Mouse (Mus musculus): ENCODE data around the gene Vwa5b1.

Vwa5b1 gene

DNA sequence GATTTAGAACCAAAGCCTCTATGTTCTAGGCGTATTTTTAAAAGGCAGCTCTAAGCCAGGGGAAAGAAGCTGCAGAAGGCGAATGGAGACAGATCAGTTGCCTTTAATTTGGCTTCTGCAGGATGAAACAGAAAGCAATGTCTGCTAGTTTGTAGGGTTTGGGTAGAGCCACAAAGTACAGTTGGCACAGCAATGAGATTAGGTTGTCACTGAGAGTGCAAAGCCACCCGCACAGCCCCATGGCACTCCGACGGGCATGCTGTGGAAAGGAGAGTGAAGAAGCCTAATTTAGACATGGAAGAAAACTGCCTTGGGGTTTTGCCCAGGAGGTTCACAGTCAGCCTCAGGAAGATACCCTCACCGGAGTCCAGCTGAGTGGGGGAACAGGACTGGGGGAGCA lies 105.7 kb downstream of the Vwa5b1 start:
- DNase-seq (ENCODE audit: low spot score), result no peak

DNA sequence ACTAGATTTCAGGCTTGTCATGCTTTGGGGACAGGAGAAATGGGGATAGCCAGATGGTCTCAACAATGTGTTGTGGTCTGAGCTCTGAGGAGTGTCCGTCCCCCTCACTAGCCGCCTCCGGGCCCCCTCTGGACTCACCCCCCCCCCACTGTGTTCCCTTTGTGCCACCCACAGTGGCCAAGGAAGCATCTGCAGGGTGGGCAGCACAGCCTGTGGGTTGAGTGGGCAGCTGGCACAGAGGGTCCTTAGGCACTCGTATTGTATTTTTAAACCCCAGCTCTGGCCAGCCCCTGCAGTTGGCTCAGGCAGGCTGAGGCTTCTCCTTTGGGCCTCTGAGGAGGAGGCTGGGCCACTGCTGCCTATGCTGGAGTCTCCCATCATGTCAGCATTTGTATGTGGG lies 110.0 kb downstream of the Vwa5b1 start:
- no peak for DNase-seq (ENCODE audit: low spot score)

DNA sequence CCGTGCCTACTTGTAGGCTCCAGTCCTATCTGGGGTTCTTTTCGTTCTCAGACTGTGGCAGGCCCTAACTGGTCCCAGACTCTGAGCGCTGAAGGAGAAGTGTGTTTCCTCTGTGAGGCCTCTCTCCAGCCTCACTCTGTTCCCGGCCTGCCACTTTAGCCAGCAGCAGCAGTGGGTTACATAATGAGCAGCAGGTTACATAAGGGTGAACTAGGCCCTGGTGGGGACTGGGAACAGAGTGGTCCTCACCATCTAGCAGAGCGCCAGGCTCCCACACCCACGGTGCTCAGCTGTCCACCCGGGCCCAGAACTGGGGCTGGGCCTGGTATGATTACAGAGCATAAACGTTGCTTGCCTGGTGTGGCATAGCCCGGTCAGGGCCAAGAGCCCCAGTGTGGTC lies 110.9 kb downstream of the Vwa5b1 start:
- no peak for DNase-seq (ENCODE audit: low spot score)

DNA sequence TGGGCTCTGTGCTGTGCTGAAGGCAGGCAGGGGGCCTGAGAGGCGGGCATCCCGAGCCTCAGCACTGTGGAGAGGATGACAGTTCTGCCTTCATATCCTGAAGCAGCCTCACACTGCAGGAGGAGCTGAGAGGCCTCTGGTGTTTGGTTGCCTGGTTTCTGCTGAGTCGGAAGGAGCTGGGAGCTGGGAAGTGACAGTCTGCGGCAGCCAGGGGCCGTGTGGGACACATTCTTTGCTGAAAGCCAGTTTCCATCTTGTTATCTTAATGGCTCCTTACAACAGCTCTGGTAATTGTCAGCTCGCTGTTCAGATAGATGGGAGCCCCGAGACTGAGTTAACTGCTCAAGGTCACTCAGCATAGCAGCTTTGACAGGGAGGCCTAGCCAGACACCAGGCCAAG lies 111.9 kb downstream of the Vwa5b1 start:
- no peak for DNase-seq (ENCODE audit: low spot score)

DNA sequence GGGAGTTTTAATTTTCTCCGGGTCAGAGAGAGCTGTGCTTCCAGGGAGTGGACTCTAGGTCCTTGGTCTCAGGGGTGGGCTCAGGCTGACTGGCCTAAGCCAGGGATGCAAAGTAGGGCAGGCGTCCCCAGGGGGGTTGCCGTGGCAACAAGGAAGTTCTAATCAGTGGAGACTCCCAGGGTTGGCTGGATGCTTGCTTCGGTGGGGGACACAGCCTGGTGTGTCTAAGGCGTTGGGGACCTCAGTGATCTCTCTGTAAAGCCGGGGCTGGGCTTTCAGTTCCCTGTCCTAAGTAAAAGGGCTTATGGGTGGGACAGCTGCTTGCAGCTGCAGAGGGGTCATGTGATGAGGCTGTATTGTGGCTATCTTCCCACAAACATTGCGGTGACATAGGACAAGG lies 113.4 kb downstream of the Vwa5b1 start:
- DNase-seq (ENCODE audit: low spot score), result no peak

DNA sequence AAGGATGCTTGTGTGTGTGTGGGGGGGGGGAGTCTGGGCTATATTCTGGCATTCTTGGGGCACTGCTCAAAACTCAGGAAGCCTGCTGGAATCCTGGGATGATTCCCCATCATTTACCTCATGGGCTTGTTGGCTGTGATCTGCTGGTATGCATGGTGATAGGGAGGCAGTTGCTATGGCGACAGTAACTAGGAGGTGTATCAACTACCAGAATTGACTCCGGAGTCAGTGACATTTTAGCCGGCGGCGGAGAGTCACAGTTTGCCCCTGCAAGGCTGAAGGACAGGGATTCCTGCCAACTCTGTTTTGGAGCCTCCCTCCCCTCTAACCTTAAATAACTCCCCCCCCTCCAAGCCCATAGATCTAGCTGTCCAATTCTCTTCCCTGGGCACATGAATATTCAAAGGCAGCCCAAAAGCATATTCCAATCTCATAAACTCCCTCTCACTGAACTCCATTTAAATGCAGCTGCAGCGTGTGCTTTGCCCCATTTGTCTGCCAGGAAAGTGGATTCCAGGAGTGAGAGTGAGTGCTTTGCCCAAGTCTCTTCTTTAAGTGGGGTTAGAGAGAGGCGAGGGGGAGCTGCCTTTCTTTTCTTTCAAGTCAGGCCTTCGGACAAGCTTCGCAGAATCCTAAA lies 118.4 kb downstream of the Vwa5b1 start:
- DNase-seq (ENCODE audit: low spot score), result no peak

GRCm38 (mm10) chr4:138516448-138516847 lies 119.2 kb downstream of the Vwa5b1 start:
- no peak for DNase-seq (ENCODE audit: low spot score)
